Mouse (Mus musculus): ENCODE data around the gene Xrcc5.

The Xrcc5 gene

DNA sequence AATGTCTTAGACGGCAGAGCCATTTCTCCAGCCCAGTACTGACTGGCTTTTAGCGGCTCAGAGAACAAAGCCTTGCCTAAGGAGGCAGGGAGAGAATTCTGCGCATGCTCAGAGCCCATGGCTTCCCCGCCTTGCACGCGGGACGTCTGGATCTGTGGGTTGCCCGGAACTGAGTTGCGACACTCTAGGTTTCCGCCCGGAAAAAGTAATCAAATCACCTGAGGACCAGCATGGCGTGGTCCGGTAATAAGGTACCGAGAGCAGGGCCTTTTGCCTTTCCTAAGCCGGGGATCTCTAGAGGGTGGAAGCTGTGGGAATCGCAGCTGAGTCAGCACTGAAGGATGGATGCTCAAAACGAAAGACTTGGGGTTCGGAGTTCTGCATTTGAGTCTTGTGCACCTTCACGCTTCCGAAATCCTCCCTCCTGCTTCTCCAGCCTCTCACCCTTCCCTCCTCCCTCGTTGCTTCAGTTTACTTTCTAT, at the start of gene Xrcc5:
Gene Xrcc5, plus strand, starts transcription at position 105 of the 482 bp plus-strand sequence.
- in situ Hi-C loops (cut with MboI, MseI) = loop anchor here (5.0 kb wide), 1 partner anchor 410 kb away; no protein-coding TSS in a partner anchor

DNA sequence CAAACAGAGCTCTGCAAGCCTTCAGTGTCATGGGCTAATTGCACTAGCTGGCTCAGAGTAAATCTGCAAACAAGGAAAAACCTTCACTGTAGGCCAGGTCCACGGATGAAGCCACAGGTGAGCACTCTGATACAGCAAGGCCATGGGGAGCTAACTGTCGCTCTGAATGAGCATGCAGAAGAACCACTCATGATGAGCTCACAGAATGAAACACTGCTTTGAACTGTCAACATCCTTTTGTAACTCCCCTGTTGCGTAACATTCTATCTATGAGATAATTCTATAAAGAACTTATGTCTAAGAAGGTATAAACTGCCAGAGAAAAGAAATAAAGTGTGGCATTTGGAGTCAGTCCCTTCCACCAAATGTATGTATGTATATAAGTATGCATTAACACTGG, 44.1 kb upstream of the Xrcc5 start:
- in situ Hi-C loops (cut with MboI, MseI) = no loop called here

DNA sequence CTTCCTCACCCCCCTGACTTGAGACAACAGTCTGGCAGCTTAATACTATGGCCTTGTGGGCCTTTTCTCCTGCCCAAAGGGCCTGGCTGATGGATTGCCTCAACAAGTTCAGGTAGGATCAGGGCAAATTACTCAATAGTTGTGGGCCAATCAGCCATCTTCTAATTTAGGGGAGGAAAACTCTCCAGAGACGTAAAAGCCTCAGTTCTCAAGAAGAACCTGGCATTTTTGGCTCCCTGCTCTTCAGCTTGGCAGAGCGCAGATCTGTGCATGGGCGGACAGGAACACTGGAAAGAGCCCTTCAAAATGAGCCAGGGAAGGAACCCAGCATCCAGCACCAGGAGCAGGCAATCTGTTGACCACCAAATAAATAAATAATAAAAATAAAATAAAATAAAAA, 29.1 kb upstream of the Xrcc5 start:
- in situ Hi-C loops (cut with MboI, MseI) = no loop called here

DNA sequence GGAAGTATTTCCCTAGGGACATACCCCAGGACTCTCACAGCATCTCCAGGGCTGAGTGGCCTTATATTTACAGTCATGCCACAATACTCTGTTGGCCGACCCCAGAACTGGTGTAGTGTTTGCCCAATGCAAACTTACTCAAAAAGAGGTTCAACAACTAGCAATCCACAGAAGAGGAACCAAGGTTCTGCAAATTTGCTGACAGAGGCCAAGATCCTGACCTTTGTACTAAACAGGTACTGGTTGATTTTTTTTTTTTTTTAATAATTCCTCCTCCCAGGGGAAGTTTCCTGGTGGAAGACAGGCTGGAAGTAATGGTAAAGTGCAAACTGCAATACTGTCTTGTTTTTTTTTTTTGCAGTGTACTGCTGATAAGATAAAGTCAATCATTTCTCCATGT, 24.6 kb upstream of the Xrcc5 start:
- in situ Hi-C loops (cut with MboI, MseI) = no loop called here

DNA sequence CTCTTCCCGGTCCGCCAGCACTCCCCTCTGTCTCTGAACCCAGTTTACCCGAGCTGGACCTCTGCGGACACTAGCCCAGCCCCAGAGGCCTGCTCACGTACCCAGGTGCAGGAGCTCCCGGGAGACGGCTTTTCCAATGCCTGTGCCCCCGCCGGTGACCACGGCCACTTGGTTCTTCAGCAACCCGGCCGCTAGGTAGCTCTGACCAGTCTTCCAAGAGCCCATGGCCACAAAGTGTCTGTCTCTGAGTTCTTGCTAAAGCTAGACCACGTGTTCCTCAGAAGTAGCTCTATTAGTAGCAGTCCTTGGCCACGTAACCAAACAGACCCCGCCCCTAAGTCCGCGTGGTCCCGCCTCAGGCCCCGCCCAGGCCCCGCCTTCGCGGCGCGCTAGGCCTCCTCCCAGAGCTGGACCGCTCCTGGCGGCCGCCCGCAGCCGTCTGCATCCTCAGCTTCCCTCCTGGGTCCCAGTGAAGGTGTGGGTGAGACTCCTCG, 23.2 kb upstream of the Xrcc5 start, which contains the start of the genes Pecr and Tmem169:
Gene Pecr, minus strand, starts transcription at position 323 of the 494 bp plus-strand sequence.
Gene Tmem169, plus strand, starts transcription at position 378 of the 494 bp plus-strand sequence.
- in situ Hi-C loops (cut with MboI, MseI) = no loop called here

DNA sequence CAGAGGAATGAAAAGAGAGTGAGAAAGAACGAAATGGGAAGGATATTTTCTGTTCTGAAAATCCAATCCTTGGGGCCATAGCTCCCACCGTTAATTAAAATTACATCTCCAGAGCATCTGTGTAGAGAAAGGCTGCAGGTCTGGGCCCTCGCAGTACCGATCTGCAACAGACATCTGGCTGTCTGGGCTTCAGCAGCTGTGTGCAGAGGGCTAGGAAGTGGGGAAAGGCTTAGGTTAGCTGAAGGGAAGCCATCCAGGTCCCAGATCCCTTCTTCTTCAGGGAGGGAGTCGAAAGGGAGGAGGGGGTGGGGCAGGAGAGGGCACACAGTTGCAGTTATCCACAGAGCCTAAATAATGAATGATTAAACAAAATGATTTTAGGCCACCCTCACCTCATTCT, 22.7 kb upstream of the Xrcc5 start:
- in situ Hi-C loops (cut with MboI, MseI) = no loop called here

DNA sequence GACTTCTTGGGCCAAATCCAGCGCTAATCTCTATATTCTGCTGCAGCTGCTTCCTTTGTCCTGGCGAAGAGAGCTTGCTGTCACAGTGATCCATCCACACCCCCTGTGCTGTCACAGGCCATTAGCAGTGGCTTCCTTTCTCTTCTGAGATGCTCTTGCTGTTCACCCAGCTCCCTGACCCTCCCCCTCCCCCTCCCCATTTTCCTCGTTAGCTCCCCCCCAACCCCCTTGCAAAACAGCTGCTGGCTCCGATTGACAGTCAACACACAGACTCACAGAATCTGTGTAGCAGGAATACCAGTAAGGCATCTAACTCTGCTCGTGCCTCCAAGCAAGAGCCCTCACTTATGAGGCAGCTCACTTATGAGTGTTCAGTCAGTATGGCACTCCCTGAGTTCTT, 20.3 kb upstream of the Xrcc5 start:
- in situ Hi-C loops (cut with MboI, MseI) = no loop called here

DNA sequence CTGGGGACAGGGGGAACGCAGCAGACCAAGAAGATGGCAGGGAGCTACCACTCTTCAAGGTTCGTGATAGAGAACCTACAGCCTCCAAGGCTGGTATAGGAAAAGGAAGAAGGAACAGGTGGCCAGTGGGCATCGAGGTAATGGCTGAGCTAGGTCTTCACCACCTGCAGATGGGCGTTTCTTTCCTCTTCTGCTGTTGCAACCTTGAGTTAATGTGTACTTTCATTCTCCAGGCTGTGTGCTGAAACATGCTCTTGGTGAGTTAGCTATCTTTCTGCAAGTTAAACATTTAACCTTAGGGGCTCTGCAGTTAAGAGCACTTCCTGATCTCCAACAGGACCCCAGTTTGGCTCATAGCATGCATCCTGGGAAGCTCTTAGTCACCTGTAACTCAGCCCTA, 19.3 kb upstream of the Xrcc5 start:
- in situ Hi-C loops (cut with MboI, MseI) = no loop called here

DNA sequence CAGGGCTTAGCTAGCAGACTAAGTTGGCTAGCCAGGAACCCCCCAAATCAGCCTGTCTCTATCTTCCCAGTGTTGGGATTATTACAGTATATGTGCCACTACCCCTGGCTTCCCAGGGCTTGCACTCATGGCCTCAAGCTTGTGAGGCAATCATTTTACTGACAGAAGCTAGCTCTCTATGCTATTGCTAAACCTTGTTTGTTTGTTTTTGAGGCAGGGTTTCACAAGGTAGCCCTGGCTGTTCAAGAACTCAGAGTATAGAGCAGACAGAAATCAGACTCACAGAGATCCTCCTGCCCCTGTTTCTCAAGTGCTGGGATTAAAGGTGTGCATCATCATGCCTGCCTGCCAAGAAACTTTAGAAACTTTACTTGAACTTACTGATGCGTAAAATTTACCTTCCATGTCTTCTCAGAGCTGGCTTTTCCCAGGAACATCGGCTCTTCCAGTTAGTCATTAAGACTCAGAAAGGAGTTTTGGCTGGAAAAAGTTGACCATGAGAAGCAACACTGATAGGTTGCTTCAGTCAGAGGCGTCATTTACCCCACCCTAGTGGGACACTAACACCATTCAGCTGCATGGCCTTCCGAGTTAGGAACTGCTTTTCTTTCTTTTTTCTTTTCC, 18.6 kb upstream of the Xrcc5 start:
- in situ Hi-C loops (cut with MboI, MseI) = no loop called here

DNA sequence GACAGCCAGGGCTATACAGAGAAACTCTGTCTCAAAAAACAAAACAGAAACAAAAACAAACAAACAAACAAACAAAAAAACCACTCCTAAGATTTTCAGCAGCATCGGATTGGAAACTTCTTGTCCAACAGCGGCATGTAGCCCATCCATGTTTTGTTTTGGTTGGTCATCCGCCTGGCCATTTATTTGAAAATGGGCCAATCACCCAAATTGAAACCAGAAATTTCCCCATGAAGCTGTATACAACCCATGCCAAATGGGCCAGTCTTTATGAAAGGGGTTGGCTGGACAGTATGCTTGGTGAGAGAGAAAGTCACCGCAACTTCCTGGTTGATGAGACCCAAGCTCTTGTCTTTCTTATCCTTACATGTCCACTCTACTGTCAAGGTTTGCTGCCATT, 16.3 kb upstream of the Xrcc5 start:
- in situ Hi-C loops (cut with MboI, MseI) = no loop called here

DNA sequence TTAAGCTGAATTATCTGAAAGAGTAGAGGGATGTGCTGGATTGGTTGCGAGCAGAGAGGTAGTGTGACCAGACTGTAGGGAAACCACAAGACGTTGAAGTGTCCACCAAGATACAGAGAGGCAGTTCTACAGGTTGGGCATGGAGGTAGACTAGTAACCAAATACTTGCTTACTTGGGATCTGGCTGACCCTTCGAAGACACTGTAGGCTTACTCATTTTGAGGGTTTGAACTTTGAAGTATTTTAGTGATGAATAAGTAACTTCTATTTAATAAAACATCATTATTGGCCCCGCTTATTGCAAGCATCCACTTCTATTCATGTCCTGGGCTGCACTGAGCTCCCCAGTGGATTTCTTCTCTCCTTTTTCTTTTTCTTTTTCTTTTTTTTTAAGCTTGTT, 15.8 kb upstream of the Xrcc5 start:
- in situ Hi-C loops (cut with MboI, MseI) = no loop called here

DNA sequence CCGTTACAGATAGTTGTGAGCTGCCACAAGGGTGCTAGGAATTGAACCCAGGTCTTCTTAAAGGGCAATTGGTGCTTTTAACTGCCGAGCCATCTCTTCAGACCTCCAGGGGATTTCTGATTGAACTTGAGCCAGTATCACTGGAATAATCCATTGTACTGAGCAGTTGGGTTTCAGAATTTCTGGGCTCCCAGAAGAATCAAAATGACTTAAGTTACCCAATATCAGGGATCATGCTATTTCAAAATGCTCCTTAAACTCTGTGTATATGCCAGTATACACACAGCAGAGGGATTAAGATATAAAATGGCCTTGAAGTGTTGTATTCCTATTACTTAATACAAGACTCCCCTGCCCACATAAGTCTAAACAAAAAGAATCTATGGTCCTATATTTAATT, 15.3 kb upstream of the Xrcc5 start:
- in situ Hi-C loops (cut with MboI, MseI) = no loop called here

DNA sequence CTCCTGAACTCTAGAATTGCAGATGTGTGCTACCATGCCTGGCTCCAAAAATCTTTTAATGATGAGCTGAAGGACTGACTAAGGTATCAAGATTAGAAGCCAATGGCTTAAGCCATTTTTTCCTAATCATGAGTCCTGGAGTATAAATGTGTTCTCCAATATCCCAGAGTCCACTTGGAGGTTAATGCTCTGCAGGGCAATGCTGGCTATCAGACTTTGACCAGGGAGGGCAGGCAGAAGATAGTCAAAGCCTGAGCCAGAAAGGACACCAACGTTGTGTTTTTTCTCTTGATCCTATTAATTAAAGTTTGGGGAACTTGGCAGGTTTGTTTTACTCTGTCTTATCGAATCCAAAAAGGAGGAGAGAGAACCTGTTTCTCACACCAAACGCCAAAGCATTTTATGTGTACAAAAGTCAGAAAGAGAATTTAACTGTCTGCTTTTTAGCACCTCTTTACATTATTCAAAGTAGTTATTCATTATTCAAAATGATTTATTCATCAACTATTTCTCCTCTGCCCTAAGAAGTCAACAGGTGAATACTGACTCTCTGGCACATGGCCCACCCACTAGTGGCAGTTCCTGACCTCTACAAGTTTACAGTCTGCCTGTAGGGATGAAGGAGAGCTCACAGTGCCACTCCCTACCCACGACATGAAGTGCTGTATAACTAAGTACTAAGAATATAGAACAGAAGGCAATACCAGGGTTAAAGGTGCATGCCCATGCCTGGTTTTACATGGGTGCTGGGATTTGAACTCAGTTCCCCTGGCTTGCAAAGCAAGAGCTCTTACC, 13.2 kb upstream of the Xrcc5 start:
- in situ Hi-C loops (cut with MboI, MseI) = no loop called here

DNA sequence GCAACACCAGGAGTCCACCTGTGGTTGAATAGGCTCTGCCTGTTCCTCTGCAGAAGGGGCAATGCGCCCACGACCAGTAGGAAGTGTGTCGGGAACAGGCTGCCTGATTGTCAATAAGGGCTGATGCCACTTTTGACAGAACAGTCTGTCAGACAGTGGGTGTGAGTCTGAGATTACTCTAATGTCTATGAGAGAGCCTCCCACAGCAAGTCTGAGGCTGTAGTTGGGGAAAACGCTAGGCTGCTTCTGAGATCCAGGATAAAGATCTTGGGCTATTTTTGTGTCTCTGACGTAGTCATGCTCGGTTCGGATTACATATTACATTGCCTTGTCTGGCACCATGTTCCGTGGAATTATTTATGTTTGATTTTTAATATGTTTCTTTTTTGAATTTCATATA, 11.5 kb upstream of the Xrcc5 start:
- in situ Hi-C loops (cut with MboI, MseI) = no loop called here

DNA sequence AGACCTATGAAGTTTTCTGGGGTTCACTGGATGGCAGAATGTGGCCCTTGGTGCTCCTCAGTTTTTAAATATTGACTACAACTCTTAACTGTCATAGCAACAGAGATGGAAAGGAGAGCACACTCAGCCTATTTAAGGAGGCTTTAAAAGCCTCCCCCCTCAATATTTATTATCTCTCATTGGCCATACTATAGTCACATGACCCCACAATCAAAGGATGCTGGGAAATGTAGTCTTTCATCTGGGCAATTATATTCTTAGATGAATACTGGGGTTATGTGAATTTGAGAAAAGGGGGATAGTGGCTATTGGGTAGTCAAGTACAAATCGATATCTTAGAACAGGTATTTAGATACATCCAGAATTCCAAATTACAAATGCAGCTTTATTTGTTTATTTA, 5.4 kb upstream of the Xrcc5 start:
- in situ Hi-C loops (cut with MboI, MseI) = no loop called here

DNA sequence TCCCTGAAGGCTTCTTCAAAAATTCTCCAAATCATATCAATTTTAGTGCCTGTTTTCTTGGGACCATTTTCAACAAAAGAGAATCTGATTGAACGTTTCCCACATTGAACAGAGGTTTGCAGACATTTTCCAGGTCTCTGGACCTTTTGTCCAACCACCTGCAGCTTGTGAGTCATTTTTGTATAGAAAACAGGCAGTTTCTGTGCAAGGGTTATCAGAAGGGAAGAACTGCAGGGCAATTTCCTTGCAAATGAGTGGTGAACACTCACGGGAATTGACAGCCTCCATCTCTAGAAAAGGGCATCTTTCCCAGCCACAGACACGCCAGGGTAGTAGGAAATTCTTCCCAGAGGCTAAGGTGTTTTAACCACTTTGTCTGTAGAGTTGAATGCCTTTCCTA, 980 bp upstream of the Xrcc5 start:
- in situ Hi-C loops (cut with MboI, MseI) = loop anchor here (5.0 kb wide), 1 partner anchor 411 kb away; no protein-coding TSS in a partner anchor

DNA sequence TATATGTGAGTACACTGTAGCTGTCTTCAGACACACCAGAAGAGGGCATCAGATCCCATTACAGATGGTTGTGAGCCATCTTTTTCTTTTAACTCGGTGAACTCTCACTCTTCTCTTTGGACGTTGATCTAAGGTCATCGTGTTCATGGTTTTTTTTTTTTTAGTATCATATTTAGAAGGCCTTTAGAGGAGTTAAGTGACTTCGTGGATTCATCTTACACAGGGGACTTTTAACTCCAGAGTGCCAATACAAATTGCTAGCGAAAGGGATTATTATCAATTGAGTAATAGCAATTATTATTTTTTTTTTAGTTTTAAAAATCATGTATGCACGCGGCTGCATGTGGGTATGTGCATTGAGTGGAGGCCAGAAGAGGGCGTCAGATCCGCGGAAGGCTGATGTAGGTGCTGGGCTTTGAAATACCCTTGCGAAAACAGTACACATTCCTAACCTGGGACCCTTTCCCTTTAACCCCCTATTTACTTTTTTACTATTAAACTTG, 491 bp upstream of the Xrcc5 start:
- in situ Hi-C loops (cut with MboI, MseI) = loop anchor here (5.0 kb wide), 1 partner anchor 411 kb away; no protein-coding TSS in a partner anchor

DNA sequence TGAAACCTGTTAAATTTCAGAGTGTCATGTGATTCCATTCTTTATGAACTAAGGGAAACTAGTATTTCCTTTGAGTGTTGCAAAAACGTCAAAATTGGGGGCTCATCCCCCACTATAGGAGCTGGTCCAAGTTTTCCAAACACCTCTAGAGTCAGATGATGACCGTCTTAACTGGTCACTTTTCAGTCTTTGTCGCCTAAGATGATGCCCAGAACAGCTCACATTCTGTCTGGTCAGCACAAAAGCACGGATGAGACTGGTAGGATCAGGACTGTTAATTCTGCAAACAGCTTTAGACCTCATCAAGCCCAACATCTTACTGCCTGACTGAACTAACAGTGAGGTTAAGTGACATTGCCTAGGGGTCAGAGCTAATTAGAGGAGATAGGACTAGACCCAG, 1.7 kb downstream of the Xrcc5 start:
- in situ Hi-C loops (cut with MboI, MseI) = loop anchor here (5.0 kb wide), 1 partner anchor 408 kb away; no protein-coding TSS in a partner anchor

DNA sequence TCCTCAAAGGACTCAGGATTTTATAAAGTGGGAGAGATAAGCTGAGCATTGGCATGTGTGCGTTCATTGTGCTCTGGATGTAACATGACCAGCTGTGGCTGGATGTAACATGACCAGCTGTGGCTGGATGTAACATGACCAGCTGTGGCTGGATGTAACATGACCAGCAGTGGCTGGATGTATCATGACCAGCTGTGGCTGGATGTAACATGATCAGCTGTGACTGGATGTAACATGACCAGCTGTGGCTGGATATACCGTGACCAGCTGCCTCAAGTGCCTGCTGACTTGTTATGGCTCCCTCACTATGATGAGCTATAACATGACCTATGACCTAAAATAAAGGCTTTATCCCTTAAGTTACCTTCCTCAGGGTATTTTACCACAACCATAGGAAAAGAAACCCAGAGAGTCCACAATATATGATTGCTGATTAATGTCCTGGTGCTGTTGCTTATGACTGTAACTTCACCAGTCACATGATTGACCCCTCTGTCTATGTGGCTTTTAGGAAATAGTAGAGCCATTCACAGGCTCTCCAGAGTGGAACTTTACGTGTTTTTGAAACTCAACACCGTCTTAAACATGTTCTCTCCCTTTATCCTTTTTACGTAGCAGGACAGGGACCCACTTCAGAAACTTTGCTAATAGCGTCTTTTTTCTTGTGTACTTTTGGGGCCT, 2.7 kb downstream of the Xrcc5 start:
- in situ Hi-C loops (cut with MboI, MseI) = loop anchor here (5.0 kb wide), 2 partner anchors 267 to 407 kb away; no protein-coding TSS in a partner anchor

DNA sequence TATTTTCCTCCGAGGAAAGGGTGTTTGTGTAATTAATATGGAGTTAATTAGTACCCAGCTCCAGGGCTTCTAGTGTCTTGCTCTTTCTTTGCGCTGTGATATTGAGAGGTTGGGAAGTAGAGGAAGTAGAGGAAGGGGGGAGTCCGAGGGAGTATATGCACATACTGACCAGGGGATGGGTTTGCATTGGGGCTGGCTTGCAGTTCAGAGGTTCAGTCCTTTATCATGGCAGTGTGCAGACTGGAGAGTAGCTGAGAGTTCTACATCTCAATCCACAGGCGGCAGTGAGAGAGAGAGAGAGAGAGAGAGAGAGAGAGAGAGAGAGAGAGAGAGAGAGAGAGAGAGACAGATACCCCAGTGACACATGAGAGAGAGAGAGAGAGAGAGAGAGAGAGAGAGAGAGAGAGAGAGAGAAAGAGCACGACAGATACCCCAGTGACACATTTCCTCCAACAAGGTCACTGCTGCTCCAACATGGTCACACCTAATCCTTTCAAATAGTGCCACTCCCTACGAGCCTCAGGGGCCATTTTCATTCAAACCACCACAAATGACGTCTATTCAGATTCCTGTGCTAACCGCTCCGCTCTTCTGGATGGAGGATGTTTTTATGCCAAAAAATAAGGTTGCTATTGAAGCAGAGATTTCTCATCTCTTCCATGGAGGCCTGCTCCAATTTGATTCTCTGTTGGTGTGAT, 5.6 kb downstream of the Xrcc5 start:
- in situ Hi-C loops (cut with MboI, MseI) = loop anchor here (5.0 kb wide), 1 partner anchor 264 kb away; no protein-coding TSS in a partner anchor

All from T-helper 2 cell (primary cell).